Mouse (Mus musculus): Measurements from ENCODE around the gene Csta1. TPM values are rescaled to one million over a fixed set of nuclear protein-coding genes. Genes with fewer than 3 reads are reported as not detected.

Csta1 gene
- polyA plus RNA-seq, 1 experiment = not detected

DNA sequence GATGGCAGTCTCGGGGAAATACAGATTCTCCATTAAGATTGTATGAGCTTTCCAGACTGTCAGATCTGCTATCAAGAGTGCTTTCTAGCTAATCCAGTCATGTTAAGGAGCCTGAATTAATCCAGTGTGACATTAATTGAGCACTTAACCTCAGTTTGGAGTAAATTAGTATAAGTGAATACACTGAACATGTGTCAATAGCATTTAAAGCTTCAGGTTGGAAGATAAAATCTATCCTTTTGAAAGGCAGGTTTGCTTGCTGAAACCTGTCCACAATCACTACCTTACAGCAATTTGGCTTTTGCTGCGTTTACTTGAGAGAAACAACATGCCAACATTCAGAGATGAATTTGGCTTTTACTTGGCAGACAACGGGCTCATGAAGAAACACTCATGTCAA is 37.0 kb downstream of the Csta1 start:
- no peaks in the 10 kb centered on the region for H3K27me3 ChIP-seq (ENCODE audit: control insufficient read depth, insufficient read depth, low read length, poor library complexity, severe bottlenecking)
- no peak overlapping the region for H3K27ac ChIP-seq (ENCODE audit: insufficient read depth, low read length)
- H3K4me1 ChIP-seq (ENCODE audit: control insufficient read depth, insufficient read depth, low read length) = no peaks in the 10 kb centered on the region
- TF ChIP-seq EP300 (IDR thresholded peaks at IDR 0.05; ENCODE audit: insufficient read depth, low read depth, low read length) (no peak), CTCF (IDR thresholded peaks at IDR 0.05; ENCODE audit: low read depth, low read length) (no peak), POLR2A (IDR thresholded peaks at IDR 0.05; ENCODE audit: insufficient read depth, low read length) (no peak)
- no peak overlapping the region for H3K9ac ChIP-seq (ENCODE audit: low read depth, poor library complexity, severe bottlenecking)
- peaks cover 7% of the 10 kb centered on the region for H3K36me3 ChIP-seq (ENCODE audit: control insufficient read depth, insufficient read depth, low read length, poor library complexity, severe bottlenecking)
- H3K4me3 ChIP-seq (ENCODE audit: low read depth, low read length) = no peak overlapping the region
- peaks cover 8% of the 10 kb centered on the region; the same call in 1 of the 2 replicates for H3K9me3 ChIP-seq (replicated peaks; ENCODE audit: control insufficient read depth, insufficient read depth, low read length, poor library complexity, severe bottlenecking)

GRCm38 (mm10) chr16:36090785-36091509 is 40.1 kb downstream of the Csta1 start:
- H3K36me3 ChIP-seq (ENCODE audit: control insufficient read depth, insufficient read depth, low read length, poor library complexity, severe bottlenecking) = peaks cover 23% of the 10 kb centered on the region
- H3K4me3 ChIP-seq (ENCODE audit: low read depth, low read length) = no peak overlapping the region
- H3K9ac ChIP-seq (ENCODE audit: low read depth, poor library complexity, severe bottlenecking) = no peak overlapping the region
- peaks cover 2% of the 10 kb centered on the region for H3K4me1 ChIP-seq (ENCODE audit: control insufficient read depth, insufficient read depth, low read length)
- H3K27ac ChIP-seq (ENCODE audit: insufficient read depth, low read length) = no peak overlapping the region; the same call in 1 of the 2 replicates
- TF ChIP-seq POLR2A (IDR thresholded peaks at IDR 0.05; ENCODE audit: insufficient read depth, low read length) (no peak), CTCF (IDR thresholded peaks at IDR 0.05; ENCODE audit: low read depth, low read length) (no peak), EP300 (IDR thresholded peaks at IDR 0.05; ENCODE audit: insufficient read depth, low read depth, low read length) (0 out of 2 replicates have a peak, but pooled peaks have one; percentile 13)
- no peaks in the 10 kb centered on the region for H3K9me3 ChIP-seq (replicated peaks; ENCODE audit: control insufficient read depth, insufficient read depth, low read length, poor library complexity, severe bottlenecking)
- no peaks in the 10 kb centered on the region for H3K27me3 ChIP-seq (ENCODE audit: control insufficient read depth, insufficient read depth, low read length, poor library complexity, severe bottlenecking)

DNA sequence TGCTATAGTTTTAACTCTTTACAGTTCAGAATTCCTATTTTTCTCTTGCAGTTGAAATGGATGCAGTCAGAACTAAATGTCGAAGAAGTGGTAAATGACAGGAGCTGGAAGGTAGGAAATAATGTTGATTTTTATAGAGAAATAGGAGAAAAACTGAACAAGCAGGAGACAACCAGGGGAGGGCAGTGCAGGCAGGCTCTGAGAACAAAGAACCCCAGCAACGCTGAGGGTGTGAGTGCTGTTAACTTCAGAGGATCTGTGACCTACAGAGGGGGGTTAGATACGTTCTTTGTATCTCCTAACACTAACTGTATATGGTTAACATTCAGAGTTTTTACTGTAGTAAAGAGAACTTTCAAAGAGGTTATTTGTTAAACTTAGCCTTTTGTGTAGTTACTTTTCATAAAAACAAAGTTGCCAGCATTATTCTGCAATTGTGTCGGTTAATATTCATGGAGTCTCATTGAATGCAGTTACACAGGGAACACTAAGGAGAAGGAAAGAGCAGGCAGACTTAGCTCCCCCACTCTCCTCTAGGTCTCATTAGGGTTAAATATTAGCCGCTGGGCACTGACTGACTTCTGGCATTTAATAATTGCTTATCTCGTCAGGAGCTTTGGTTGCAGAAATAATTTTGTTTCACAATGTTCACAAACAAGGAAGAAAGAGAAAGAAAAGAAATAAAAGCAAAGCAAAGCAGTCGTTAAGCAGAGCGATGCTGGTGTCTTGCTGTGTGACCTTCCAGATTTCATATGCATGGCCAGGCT is 41.0 kb downstream of the Csta1 start:
- H3K9ac ChIP-seq (ENCODE audit: low read depth, poor library complexity, severe bottlenecking) = no peak overlapping the region
- H3K27ac ChIP-seq (ENCODE audit: insufficient read depth, low read length) = no peak overlapping the region
- peaks cover 32% of the 10 kb centered on the region for H3K36me3 ChIP-seq (ENCODE audit: control insufficient read depth, insufficient read depth, low read length, poor library complexity, severe bottlenecking)
- no peaks in the 10 kb centered on the region for H3K27me3 ChIP-seq (ENCODE audit: control insufficient read depth, insufficient read depth, low read length, poor library complexity, severe bottlenecking)
- no peak overlapping the region for H3K4me3 ChIP-seq (ENCODE audit: low read depth, low read length)
- H3K9me3 ChIP-seq (replicated peaks; ENCODE audit: control insufficient read depth, insufficient read depth, low read length, poor library complexity, severe bottlenecking) = no peaks in the 10 kb centered on the region
- no peak for TF ChIP-seq EP300 (IDR thresholded peaks at IDR 0.05; ENCODE audit: insufficient read depth, low read depth, low read length)
- no peak for TF ChIP-seq POLR2A (IDR thresholded peaks at IDR 0.05; ENCODE audit: insufficient read depth, low read length)
- peak; percentile 34 for TF ChIP-seq CTCF (IDR thresholded peaks at IDR 0.05; ENCODE audit: low read depth, low read length)
- peaks cover 2% of the 10 kb centered on the region for H3K4me1 ChIP-seq (ENCODE audit: control insufficient read depth, insufficient read depth, low read length)

- H3K4me3 ChIP-seq (ENCODE audit: low read depth, low read length) = no peak overlapping the region
- peaks cover 2% of the 10 kb centered on the region for H3K4me1 ChIP-seq (ENCODE audit: control insufficient read depth, insufficient read depth, low read length)
- H3K9me3 ChIP-seq (replicated peaks; ENCODE audit: control insufficient read depth, insufficient read depth, low read length, poor library complexity, severe bottlenecking) = no peaks in the 10 kb centered on the region
- no peaks in the 10 kb centered on the region for H3K27me3 ChIP-seq (ENCODE audit: control insufficient read depth, insufficient read depth, low read length, poor library complexity, severe bottlenecking)
- H3K9ac ChIP-seq (ENCODE audit: low read depth, poor library complexity, severe bottlenecking) = no peak overlapping the region
- TF ChIP-seq POLR2A (IDR thresholded peaks at IDR 0.05; ENCODE audit: insufficient read depth, low read length) (no peak), EP300 (IDR thresholded peaks at IDR 0.05; ENCODE audit: insufficient read depth, low read depth, low read length) (no peak), CTCF (IDR thresholded peaks at IDR 0.05; ENCODE audit: low read depth, low read length) (no peak)
- peaks cover 40% of the 10 kb centered on the region for H3K36me3 ChIP-seq (ENCODE audit: control insufficient read depth, insufficient read depth, low read length, poor library complexity, severe bottlenecking)
- H3K27ac ChIP-seq (ENCODE audit: insufficient read depth, low read length) = no peak overlapping the region
Observed at GRCm38 (mm10) chr16:36089065-36089464, 42.0 kb downstream of the Csta1 start.

DNA sequence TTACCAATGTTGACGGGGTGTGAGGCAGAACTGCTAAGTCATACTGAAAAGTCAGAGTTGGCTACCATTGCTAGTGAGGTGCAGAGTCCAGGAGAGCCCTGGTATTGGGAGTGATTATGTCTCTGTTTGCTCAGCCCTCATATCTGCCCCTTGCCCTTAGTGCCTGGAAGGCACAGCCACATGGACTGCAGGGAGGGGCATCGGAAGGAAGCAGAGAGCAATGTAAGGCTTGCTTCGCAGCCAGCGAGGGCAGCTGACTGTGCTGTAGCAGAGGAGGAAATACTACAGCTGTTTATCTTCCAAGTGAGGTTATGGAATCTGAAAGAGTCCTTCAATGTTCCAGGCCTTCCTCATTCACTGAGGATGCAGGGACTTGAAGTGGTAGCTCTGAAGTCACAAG is 43.2 kb downstream of the Csta1 start:
- no peaks in the 10 kb centered on the region for H3K27me3 ChIP-seq (ENCODE audit: control insufficient read depth, insufficient read depth, low read length, poor library complexity, severe bottlenecking)
- H3K4me1 ChIP-seq (ENCODE audit: control insufficient read depth, insufficient read depth, low read length) = peaks cover 2% of the 10 kb centered on the region
- no peak overlapping the region for H3K9ac ChIP-seq (ENCODE audit: low read depth, poor library complexity, severe bottlenecking)
- TF ChIP-seq EP300 (IDR thresholded peaks at IDR 0.05; ENCODE audit: insufficient read depth, low read depth, low read length) = no peak
- TF ChIP-seq POLR2A (IDR thresholded peaks at IDR 0.05; ENCODE audit: insufficient read depth, low read length) = no peak
- no peak for TF ChIP-seq CTCF (IDR thresholded peaks at IDR 0.05; ENCODE audit: low read depth, low read length)
- H3K4me3 ChIP-seq (ENCODE audit: low read depth, low read length) = no peak overlapping the region
- peaks cover 48% of the 10 kb centered on the region for H3K36me3 ChIP-seq (ENCODE audit: control insufficient read depth, insufficient read depth, low read length, poor library complexity, severe bottlenecking)
- H3K9me3 ChIP-seq (replicated peaks; ENCODE audit: control insufficient read depth, insufficient read depth, low read length, poor library complexity, severe bottlenecking) = no peaks in the 10 kb centered on the region
- H3K27ac ChIP-seq (ENCODE audit: insufficient read depth, low read length) = no peak overlapping the region

DNA sequence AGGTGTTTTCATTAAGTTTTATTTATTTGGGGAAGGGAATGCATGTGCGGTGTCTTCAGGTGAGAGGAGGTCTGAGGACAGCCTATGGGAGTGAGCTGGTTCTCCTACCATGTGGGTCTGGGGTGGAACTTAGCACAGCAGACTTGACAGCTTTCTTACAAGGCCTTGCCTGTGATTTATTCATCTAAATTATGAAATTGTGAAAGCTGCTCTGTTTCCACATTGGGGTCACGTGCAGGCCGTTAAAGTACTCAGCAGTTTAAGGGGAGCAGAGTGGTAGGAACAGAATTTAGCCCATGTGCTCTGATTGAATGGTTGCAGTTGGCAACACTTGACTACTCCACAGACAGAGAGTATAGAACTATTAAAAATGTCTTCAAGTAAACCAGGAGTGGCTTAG is 51.1 kb downstream of the Csta1 start:
- Histone ChIP-seq H3K27ac (ENCODE audit: insufficient read depth, low read length) (no peak overlapping the region), H3K9ac (ENCODE audit: low read depth, poor library complexity, severe bottlenecking) (no peak overlapping the region), H3K9me3 (replicated peaks; ENCODE audit: control insufficient read depth, insufficient read depth, low read length, poor library complexity, severe bottlenecking) (no peaks in the 10 kb centered on the region), H3K36me3 (ENCODE audit: control insufficient read depth, insufficient read depth, low read length, poor library complexity, severe bottlenecking) (peaks cover 28% of the 10 kb centered on the region), H3K27me3 (ENCODE audit: control insufficient read depth, insufficient read depth, low read length, poor library complexity, severe bottlenecking) (no peaks in the 10 kb centered on the region), H3K4me1 (ENCODE audit: control insufficient read depth, insufficient read depth, low read length) (no peaks in the 10 kb centered on the region), H3K4me3 (ENCODE audit: low read depth, low read length) (no peak overlapping the region)
- TF ChIP-seq CTCF (IDR thresholded peaks at IDR 0.05; ENCODE audit: low read depth, low read length) (no peak), POLR2A (IDR thresholded peaks at IDR 0.05; ENCODE audit: insufficient read depth, low read length) (no peak), EP300 (IDR thresholded peaks at IDR 0.05; ENCODE audit: insufficient read depth, low read depth, low read length) (no peak)

Data from ES-Bruce4 (cell line).